Mouse (Mus musculus): ENCODE results near the gene Tsr2. TPM values are rescaled to one million over a fixed set of nuclear protein-coding genes. Genes with fewer than 3 reads are reported as not detected.

Gene Tsr2
- polyA plus RNA-seq, 1 experiment from 2014 or later: 39.1 TPM

- Histone ChIP-seq H3K27me3 (replicated peaks; ENCODE audit: control insufficient read depth, insufficient read depth, low read length) (no peaks in the 10 kb centered on the region), H3K9me3 (ENCODE audit: control insufficient read depth, low read length) (no peaks in the 10 kb centered on the region), H3K4me1 (ENCODE audit: control insufficient read depth, insufficient read depth, low read depth, low read length) (peaks cover 14% of the 10 kb centered on the region), H3K4me3 (ENCODE audit: low read length) (no peak overlapping the region), H3K4me2 (ENCODE audit: low read length) (peak overlapping the region; percentile 79), H3K27ac (ENCODE audit: low read depth, low read length) (no peak overlapping the region), H3K9ac (ENCODE audit: low read depth, low read length) (no peak overlapping the region), H3K36me3 (ENCODE audit: control insufficient read depth, insufficient read depth, low read length) (no peaks in the 10 kb centered on the region)
- 59% methylated on average over 8 of the region's 8 CpGs for WGBS
- ATAC-seq: no peak
These were observed 46.6 kb downstream of the Tsr2 start for GRCm38 (mm10) chrX:151049661-151050215.

- WGBS: 18% methylated on average over 17 of the region's 56 CpGs
- no peaks in the 10 kb centered on the region for H3K9me3 ChIP-seq (ENCODE audit: control insufficient read depth, low read length)
- peak overlapping the region; percentile 69 for H3K4me3 ChIP-seq (ENCODE audit: low read length)
- H3K4me1 ChIP-seq (ENCODE audit: control insufficient read depth, insufficient read depth, low read depth, low read length): peaks cover 14% of the 10 kb centered on the region
- peak; percentile 73 for ATAC-seq
- H3K27ac ChIP-seq (ENCODE audit: low read depth, low read length): peak overlapping the region; percentile 92
- peak overlapping the region; percentile 79 for H3K4me2 ChIP-seq (ENCODE audit: low read length)
- H3K27me3 ChIP-seq (replicated peaks; ENCODE audit: control insufficient read depth, insufficient read depth, low read length): no peaks in the 10 kb centered on the region
- H3K9ac ChIP-seq (ENCODE audit: low read depth, low read length): peak overlapping the region; percentile 83
- no peaks in the 10 kb centered on the region for H3K36me3 ChIP-seq (ENCODE audit: control insufficient read depth, insufficient read depth, low read length)
These were observed 48.8 kb downstream of the Tsr2 start for GRCm38 (mm10) chrX:151047431-151048058.

GRCm38 (mm10) chrX:151046777-151047430 lies 49.4 kb downstream of the Tsr2 start:
- H3K27ac ChIP-seq (ENCODE audit: low read depth, low read length): peak overlapping the region; percentile 92
- H3K9ac ChIP-seq (ENCODE audit: low read depth, low read length): peak overlapping the region; percentile 83
- peaks cover 14% of the 10 kb centered on the region for H3K4me1 ChIP-seq (ENCODE audit: control insufficient read depth, insufficient read depth, low read depth, low read length)
- no peaks in the 10 kb centered on the region for H3K27me3 ChIP-seq (replicated peaks; ENCODE audit: control insufficient read depth, insufficient read depth, low read length)
- H3K4me3 ChIP-seq (ENCODE audit: low read length): peak overlapping the region; percentile 69
- peak overlapping the region; percentile 79 for H3K4me2 ChIP-seq (ENCODE audit: low read length)
- H3K36me3 ChIP-seq (ENCODE audit: control insufficient read depth, insufficient read depth, low read length): no peaks in the 10 kb centered on the region
- 21% methylated on average over 42 of the region's 62 CpGs for WGBS
- ATAC-seq: peak; percentile 93
- H3K9me3 ChIP-seq (ENCODE audit: control insufficient read depth, low read length): no peaks in the 10 kb centered on the region

GRCm38 (mm10) chrX:151046321-151046720 lies 50.0 kb downstream of the Tsr2 start:
- ATAC-seq: no peak
- H3K9ac ChIP-seq (ENCODE audit: low read depth, low read length): peak overlapping the region; percentile 83

GRCm38 (mm10) chrX:151045850-151046249 lies 50.5 kb downstream of the Tsr2 start, which contains the start of gene Fgd1:
Fgd1 (plus strand) TSS chrX:151046150.
- peak within 1 kb of the TSS; percentile 92 for H3K27ac ChIP-seq (ENCODE audit: low read depth, low read length)
- WGBS: 97% methylated on average over 8 of the region's 8 CpGs
- H3K36me3 ChIP-seq (ENCODE audit: control insufficient read depth, insufficient read depth, low read length): no peaks in the 10 kb centered on the region

More at GRCm38 (mm10) chrX:151046321-151046720, 50.0 kb downstream of the Tsr2 start:
- 48% methylated on average over 8 of the region's 11 CpGs for WGBS
- peak overlapping the region; percentile 69 for H3K4me3 ChIP-seq (ENCODE audit: low read length)
- peaks cover 14% of the 10 kb centered on the region for H3K4me1 ChIP-seq (ENCODE audit: control insufficient read depth, insufficient read depth, low read depth, low read length)
- peak overlapping the region; percentile 79 for H3K4me2 ChIP-seq (ENCODE audit: low read length)
- no peaks in the 10 kb centered on the region for H3K9me3 ChIP-seq (ENCODE audit: control insufficient read depth, low read length)
- H3K27me3 ChIP-seq (replicated peaks; ENCODE audit: control insufficient read depth, insufficient read depth, low read length): no peaks in the 10 kb centered on the region
- peak overlapping the region; percentile 92 for H3K27ac ChIP-seq (ENCODE audit: low read depth, low read length)
- no peaks in the 10 kb centered on the region for H3K36me3 ChIP-seq (ENCODE audit: control insufficient read depth, insufficient read depth, low read length)

GRCm38 (mm10) chrX:151041223-151041622 lies 55.1 kb downstream of the Tsr2 start:
- ATAC-seq: no peak

More at GRCm38 (mm10) chrX:151045850-151046249, 50.5 kb downstream of the Tsr2 start, which contains the start of gene Fgd1:
- Histone ChIP-seq H3K9me3 (ENCODE audit: control insufficient read depth, low read length) (no peaks in the 10 kb centered on the region), H3K9ac (ENCODE audit: low read depth, low read length) (peak within 1 kb of the TSS; percentile 83), H3K4me1 (ENCODE audit: control insufficient read depth, insufficient read depth, low read depth, low read length) (peaks cover 14% of the 10 kb centered on the region), H3K27me3 (replicated peaks; ENCODE audit: control insufficient read depth, insufficient read depth, low read length) (no peaks in the 10 kb centered on the region), H3K4me2 (ENCODE audit: low read length) (peak within 1 kb of the TSS; percentile 79), H3K4me3 (ENCODE audit: low read length) (peak within 1 kb of the TSS; percentile 69)
- ATAC-seq: no peak

More at GRCm38 (mm10) chrX:151041223-151041622, 55.1 kb downstream of the Tsr2 start:
- Histone ChIP-seq H3K27ac (ENCODE audit: low read depth, low read length) (no peak overlapping the region), H3K27me3 (replicated peaks; ENCODE audit: control insufficient read depth, insufficient read depth, low read length) (no peaks in the 10 kb centered on the region), H3K4me1 (ENCODE audit: control insufficient read depth, insufficient read depth, low read depth, low read length) (no peaks in the 10 kb centered on the region), H3K9me3 (ENCODE audit: control insufficient read depth, low read length) (no peaks in the 10 kb centered on the region), H3K4me3 (ENCODE audit: low read length) (no peak overlapping the region), H3K36me3 (ENCODE audit: control insufficient read depth, insufficient read depth, low read length) (no peaks in the 10 kb centered on the region), H3K9ac (ENCODE audit: low read depth, low read length) (no peak overlapping the region), H3K4me2 (ENCODE audit: low read length) (no peak overlapping the region)
- 63% methylated on average over 5 of the region's 5 CpGs for WGBS

Other genes with a start within 250 kb of the Tsr2 start
- 80.7 and 80.9 TPM in 2 replicates for gene Gnl3l, start 79.2 kb downstream of the Tsr2 start, polyA plus RNA-seq (2015; fragmentation: Nextera tagmentation; extraction: Ambion mirVana)
- gene Fgd1, start 50.4 kb downstream of the Tsr2 start, polyA plus RNA-seq (2015; fragmentation: Nextera tagmentation; extraction: Ambion mirVana): 12.8 and 15.6 TPM in 2 replicates
- 10.4 and 11.6 TPM in 2 replicates for gene Wnk3, start 101.5 kb upstream of the Tsr2 start, polyA plus RNA-seq (2015; fragmentation: Nextera tagmentation; extraction: Ambion mirVana)
- 7.7 and 8.0 TPM in 2 replicates for gene Fam120c, start 247.6 kb upstream of the Tsr2 start, polyA plus RNA-seq (2015; fragmentation: Nextera tagmentation; extraction: Ambion mirVana)

Measured in hindbrain, embryonic 16.5 days (tissue).